Mouse (Mus musculus) cerebellum, postnatal 4 days (tissue): ENCODE measurements at regions not wholly inside any gene's neighbourhood (a gene's known extent, or its start where the extent isn't known, plus 50 kb on each side); places are given as distances from the start of the nearest gene placed in this dataset.

ENCODE experiments used
- DNase-seq, 2 experiments: peaks; one replicate each; pipeline ENCODE4 v3.0.0; 2022; ENCODE audit warnings: low spot score in 2 of 2, mixed read lengths in 1 of 2

- no peak for DNase-seq
Observed at GRCm38 (mm10) chrX:11776236-11776899, 383.8 kb downstream of the Bcor start.

GRCm38 (mm10) chrX:11795010-11795409 is 365.1 kb downstream of the Bcor start:
- DNase-seq = no peak

GRCm38 (mm10) chrX:11797870-11798269 is 362.3 kb downstream of the Bcor start:
- DNase-seq = peak in 1 of 2 experiments; percentile 23

- DNase-seq = no peak
Observed at GRCm38 (mm10) chrX:11798326-11798725, 361.8 kb downstream of the Bcor start.

GRCm38 (mm10) chrX:11800400-11800941 is 359.7 kb downstream of the Bcor start:
- DNase-seq = peak in 1 of 2 experiments; percentile 57

GRCm38 (mm10) chrX:11801208-11801607 is 358.9 kb downstream of the Bcor start:
- DNase-seq = no peak

- DNase-seq = peak in 1 of 2 experiments; percentile 13
Observed at GRCm38 (mm10) chrX:11801621-11802020, 358.5 kb downstream of the Bcor start.

GRCm38 (mm10) chrX:11802074-11802899 is 357.9 kb downstream of the Bcor start:
- DNase-seq = peak in 1 of 2 experiments; percentile 52

GRCm38 (mm10) chrX:11803239-11803638 is 356.9 kb downstream of the Bcor start:
- DNase-seq = no peak

GRCm38 (mm10) chrX:11806896-11807252 is 353.3 kb downstream of the Bcor start:
- no peak for DNase-seq

- DNase-seq = peak in 1 of 2 experiments; percentile 29
Observed at GRCm38 (mm10) chrX:11807253-11807882, 352.8 kb downstream of the Bcor start.

GRCm38 (mm10) chrX:11807883-11808262 is 352.3 kb downstream of the Bcor start:
- DNase-seq = no peak

GRCm38 (mm10) chrX:11808911-11809310 is 351.2 kb downstream of the Bcor start:
- DNase-seq = no peak

- peak in 1 of 2 experiments; percentile 41 for DNase-seq
Observed at GRCm38 (mm10) chrX:11814861-11815260, 345.3 kb downstream of the Bcor start.

- no peak for DNase-seq
Observed at GRCm38 (mm10) chrX:11815864-11816263, 344.3 kb downstream of the Bcor start.

GRCm38 (mm10) chrX:11818634-11819033 is 341.5 kb downstream of the Bcor start:
- no peak for DNase-seq

- no peak for DNase-seq
Observed at GRCm38 (mm10) chrX:11821165-11821564, 339.0 kb downstream of the Bcor start.

- peak in 1 of 2 experiments; percentile 63 for DNase-seq
Observed at GRCm38 (mm10) chrX:11821880-11822768, 338.0 kb downstream of the Bcor start.

GRCm38 (mm10) chrX:11825948-11826347 is 334.2 kb downstream of the Bcor start:
- no peak for DNase-seq

GRCm38 (mm10) chrX:11826737-11827408 is 333.3 kb downstream of the Bcor start:
- no peak for DNase-seq
